Mouse (Mus musculus) lung, postnatal 10 days (tissue): ENCODE measurements around the gene Ermp1.
"Not testable (repeated sequence)": the region's sequence is repeated elsewhere in the genome, so short reads cannot be mapped to it uniquely, and the experiment has no call there.

Experiments
- DNase-seq: peaks from one replicate; pipeline ENCODE4 v3.0.0; 2021

The Ermp1 gene

DNA sequence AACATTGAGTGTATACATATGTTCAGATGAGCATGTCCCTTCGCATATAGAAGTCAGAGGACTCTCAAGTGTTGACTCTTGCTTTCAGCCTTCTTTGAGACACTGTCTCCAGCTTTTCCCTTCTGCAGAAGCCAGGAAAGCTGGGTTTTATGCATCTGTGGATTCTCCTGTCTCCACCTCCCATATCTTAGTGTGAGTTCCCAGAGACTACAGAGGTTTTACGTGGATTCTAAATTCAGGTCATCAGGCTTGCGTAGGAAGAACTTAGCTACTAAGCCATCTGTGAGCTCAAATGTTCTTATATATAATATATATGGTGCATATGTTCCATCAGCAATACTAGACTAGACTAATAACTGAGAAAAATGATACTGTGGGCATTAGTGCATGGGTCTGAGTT lies 51.9 kb downstream of the Ermp1 start:
- no peak for DNase-seq

DNA sequence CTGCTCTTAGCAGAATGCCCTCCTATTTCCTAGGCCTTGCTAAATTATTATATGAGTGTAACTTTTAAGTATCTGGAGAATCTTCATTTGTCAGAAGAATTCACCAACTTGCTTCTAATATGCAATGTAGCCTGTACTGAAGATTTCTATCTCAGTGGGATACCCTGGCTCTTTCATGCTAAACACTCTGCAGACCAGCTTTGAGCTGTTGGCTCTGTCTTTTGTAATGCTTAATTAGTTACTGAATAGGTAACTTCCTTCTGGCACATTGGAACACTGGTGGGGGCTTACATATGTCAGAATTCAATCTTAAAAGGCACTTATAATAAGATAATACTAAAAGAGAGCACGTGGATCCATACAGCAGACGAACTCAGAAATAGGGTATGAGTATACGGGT lies 54.4 kb downstream of the Ermp1 start:
- DNase-seq, result not testable (repeated sequence)

DNA sequence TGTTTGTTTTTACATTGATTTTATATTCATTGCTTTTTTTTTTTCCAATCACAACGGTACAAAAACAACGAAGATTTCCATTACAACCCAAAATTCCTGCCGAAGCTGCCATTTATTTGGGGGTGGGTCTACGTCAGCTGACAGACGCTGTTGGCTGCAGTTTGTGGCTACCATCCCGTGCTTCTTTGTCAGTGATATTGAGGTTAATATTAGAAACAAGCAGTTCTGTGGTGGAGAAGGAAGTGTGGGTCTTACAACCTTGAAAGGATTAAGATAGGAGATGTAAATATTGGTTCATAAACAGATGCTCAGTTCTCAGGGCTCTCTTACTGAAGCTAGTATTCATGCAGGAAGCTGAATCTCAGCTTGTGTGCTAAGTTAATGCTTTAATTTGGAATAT lies 64.5 kb downstream of the Ermp1 start:
- DNase-seq, result no peak

DNA sequence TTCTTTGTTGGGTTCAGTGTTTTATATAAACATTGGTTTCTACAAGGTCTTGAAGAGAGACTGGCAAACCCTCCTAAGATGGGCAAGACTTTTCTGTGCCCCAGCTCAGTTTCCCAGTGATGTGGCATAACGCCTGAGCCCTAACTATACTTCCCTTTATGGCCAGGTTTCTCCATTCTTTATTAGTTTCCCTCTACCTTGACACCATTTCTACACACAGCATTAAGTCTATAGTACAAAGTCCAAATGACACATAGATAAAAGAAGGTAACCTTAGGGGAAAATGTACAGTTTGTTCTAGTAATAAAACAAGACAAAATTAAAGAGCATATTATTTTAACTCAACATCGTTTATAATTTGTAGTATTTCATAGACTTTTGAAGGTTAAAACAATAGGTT lies 65.8 kb downstream of the Ermp1 start:
- no peak for DNase-seq

DNA sequence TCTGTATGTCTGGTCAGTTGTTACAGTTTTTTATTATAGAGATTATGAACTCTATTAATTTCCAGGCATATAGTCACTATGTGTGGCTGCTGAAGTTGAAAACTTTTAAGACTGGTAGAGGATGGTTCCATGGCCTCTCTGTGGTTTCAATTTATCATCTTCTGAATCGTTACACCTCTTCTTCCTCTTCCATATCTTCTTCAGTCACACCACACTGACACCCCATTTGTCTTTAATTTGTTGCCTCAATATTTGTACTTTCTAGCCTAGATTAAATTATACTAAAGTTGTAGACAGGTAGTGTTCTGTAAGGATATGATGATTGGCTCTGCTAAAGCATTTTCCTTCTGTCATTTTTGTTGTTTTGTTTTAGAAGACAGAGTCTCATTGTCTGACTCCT lies 81.7 kb downstream of the Ermp1 start:
- DNase-seq, result no peak

DNA sequence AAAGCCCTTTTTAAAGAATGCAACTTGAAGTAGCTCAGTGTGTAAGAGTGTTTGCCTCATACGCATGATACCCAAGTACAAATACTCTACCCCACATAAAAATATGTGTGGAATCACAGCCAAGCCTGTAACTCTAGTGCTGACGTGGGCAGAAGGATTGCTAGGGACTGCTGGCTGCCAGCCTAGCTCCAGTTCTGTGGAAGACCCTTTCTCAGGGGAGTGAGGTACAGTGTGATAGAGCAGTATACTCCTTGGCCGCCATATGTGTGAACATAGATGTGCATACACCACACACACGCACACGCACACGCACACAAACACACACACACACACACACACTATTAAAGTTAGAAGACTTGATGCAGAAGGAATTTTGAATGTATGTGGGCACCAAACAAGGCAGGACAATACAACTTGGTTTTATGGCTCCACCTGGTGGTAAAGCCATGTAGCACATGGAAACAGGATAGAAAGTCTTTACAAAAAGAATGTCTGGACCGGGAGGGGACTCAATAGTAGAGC lies 84.9 kb downstream of the Ermp1 start:
- DNase-seq, result peak; percentile 82

DNA sequence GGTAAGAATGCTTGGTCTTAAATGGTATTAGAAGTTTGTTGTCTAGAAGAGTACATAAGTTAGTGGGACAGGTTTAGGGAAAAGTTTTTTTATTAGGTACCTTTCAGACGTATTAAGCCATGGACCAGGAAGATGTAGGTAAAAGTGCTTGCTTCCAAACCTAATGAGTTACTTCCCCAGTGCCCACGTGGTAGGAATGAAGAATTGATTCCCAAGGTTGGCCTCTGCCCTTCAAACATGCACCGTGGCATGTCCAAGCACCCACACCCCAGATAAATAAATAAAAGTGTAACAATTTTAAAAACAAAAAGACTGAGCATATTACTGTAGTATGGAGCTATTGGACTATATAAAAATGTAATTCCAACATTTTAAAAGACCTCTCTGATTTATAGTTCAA lies 85.6 kb downstream of the Ermp1 start:
- no peak for DNase-seq

DNA sequence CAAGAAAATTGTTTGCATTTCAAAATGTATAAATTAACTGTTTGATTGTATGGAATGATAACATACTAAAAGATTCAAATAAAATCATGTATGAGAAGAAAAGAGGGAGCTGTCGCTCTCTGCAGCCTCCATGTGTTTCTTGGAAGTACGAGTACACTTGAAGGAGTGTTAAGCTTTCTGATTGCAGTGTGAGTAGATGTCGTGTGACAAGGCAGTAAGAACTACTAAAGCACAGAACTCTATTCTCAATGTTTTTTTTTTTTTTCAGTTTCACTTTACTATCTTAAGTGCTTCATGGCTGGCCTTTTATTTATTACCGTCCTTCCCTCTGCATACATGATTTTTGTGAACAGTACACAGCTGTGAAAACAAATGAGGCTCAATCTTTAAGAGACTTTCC lies 86.0 kb downstream of the Ermp1 start:
- DNase-seq, result no peak
